Mouse (Mus musculus): ENCODE results near the gene Trim62. TPM values are rescaled to one million over a fixed set of nuclear protein-coding genes. Genes with fewer than 3 reads are reported as not detected.
A peak's percentile ranks its signal among the peaks of the same experiment; 100 is the strongest.

Trim62 gene
- total and polyA plus RNA-seq, 2 experiments, result 0.28 to 1.0 TPM

GRCm38 (mm10) chr4:128957155-128957911 lies 74.0 kb downstream of the Trim62 start:
- DNase-seq (ENCODE audit: extremely low read depth, low read depth, low spot score), result peak; percentile 67
- H3K27ac ChIP-seq (replicated peaks; ENCODE audit: insufficient read depth, low read depth, low read length), result no peak overlapping the region
- H3K36me3 ChIP-seq (ENCODE audit: control insufficient read depth, insufficient read depth, low read length), result no peaks in the 10 kb centered on the region
- H3K4me1 ChIP-seq (ENCODE audit: control insufficient read depth, insufficient read depth, low read length), result 0 out of 2 replicates have a peak, but pooled peaks cover 1% of the 10 kb centered on the region
- H3K4me3 ChIP-seq (ENCODE audit: insufficient read depth, low read depth, low read length), result no peak overlapping the region
- H3K27me3 ChIP-seq (ENCODE audit: control insufficient read depth, insufficient read depth, low read length), result no peaks in the 10 kb centered on the region
- H3K79me2 ChIP-seq (ENCODE audit: control insufficient read depth, insufficient read depth, low read length), result 0 out of 2 replicates have a peak, but pooled peaks cover 3% of the 10 kb centered on the region
- TF ChIP-seq POLR2A (IDR thresholded peaks at IDR 0.05; ENCODE audit: extremely low read depth, insufficient read depth, low read length), result no peak
- TF ChIP-seq CTCF (IDR thresholded peaks at IDR 0.05; ENCODE audit: low read depth, low read length), result peak; percentile 70; the same call in 1 of the 2 replicates
- H3K9ac ChIP-seq (ENCODE audit: low read depth, low read length), result no peak overlapping the region
- WGBS, result 53% methylated on average over 11 of the region's 11 CpGs

- H3K27me3 ChIP-seq (ENCODE audit: control insufficient read depth, insufficient read depth, low read length), result no peaks in the 10 kb centered on the region
- no peak for DNase-seq (ENCODE audit: extremely low read depth, low read depth, low spot score)
- no peak overlapping the region for H3K27ac ChIP-seq (replicated peaks; ENCODE audit: insufficient read depth, low read depth, low read length)
Observed at GRCm38 (mm10) chr4:128958156-128958555, 74.8 kb downstream of the Trim62 start.

GRCm38 (mm10) chr4:128958849-128959248 lies 75.5 kb downstream of the Trim62 start:
- H3K27me3 ChIP-seq (ENCODE audit: control insufficient read depth, insufficient read depth, low read length), result no peaks in the 10 kb centered on the region
- no peak overlapping the region for H3K9ac ChIP-seq (ENCODE audit: low read depth, low read length)
- H3K4me3 ChIP-seq (ENCODE audit: insufficient read depth, low read depth, low read length), result no peak overlapping the region
- WGBS, result 90% methylated on average over 8 of the region's 8 CpGs
- 0 out of 2 replicates have a peak, but pooled peaks cover 3% of the 10 kb centered on the region for H3K79me2 ChIP-seq (ENCODE audit: control insufficient read depth, insufficient read depth, low read length)
- no peaks in the 10 kb centered on the region for H3K36me3 ChIP-seq (ENCODE audit: control insufficient read depth, insufficient read depth, low read length)
- TF ChIP-seq CTCF (IDR thresholded peaks at IDR 0.05; ENCODE audit: low read depth, low read length) (no peak), POLR2A (IDR thresholded peaks at IDR 0.05; ENCODE audit: extremely low read depth, insufficient read depth, low read length) (no peak)
- no peak for DNase-seq (ENCODE audit: extremely low read depth, low read depth, low spot score)
- H3K4me1 ChIP-seq (ENCODE audit: control insufficient read depth, insufficient read depth, low read length), result peaks cover 4% of the 10 kb centered on the region; the same call in 1 of the 2 replicates
- no peak overlapping the region for H3K27ac ChIP-seq (replicated peaks; ENCODE audit: insufficient read depth, low read depth, low read length)

More at GRCm38 (mm10) chr4:128958156-128958555, 74.8 kb downstream of the Trim62 start:
- Histone ChIP-seq H3K36me3 (ENCODE audit: control insufficient read depth, insufficient read depth, low read length) (no peaks in the 10 kb centered on the region), H3K4me1 (ENCODE audit: control insufficient read depth, insufficient read depth, low read length) (peaks cover 4% of the 10 kb centered on the region; the same call in 1 of the 2 replicates), H3K4me3 (ENCODE audit: insufficient read depth, low read depth, low read length) (no peak overlapping the region), H3K79me2 (ENCODE audit: control insufficient read depth, insufficient read depth, low read length) (0 out of 2 replicates have a peak, but pooled peaks cover 3% of the 10 kb centered on the region), H3K9ac (ENCODE audit: low read depth, low read length) (no peak overlapping the region)
- WGBS, result 85% methylated on average over 11 of the region's 11 CpGs
- TF ChIP-seq CTCF (IDR thresholded peaks at IDR 0.05; ENCODE audit: low read depth, low read length), result no peak
- TF ChIP-seq POLR2A (IDR thresholded peaks at IDR 0.05; ENCODE audit: extremely low read depth, insufficient read depth, low read length), result no peak

GRCm38 (mm10) chr4:128959676-128960075 lies 76.3 kb downstream of the Trim62 start:
- Histone ChIP-seq H3K9ac (ENCODE audit: low read depth, low read length) (no peak overlapping the region), H3K4me3 (ENCODE audit: insufficient read depth, low read depth, low read length) (no peak overlapping the region), H3K27ac (replicated peaks; ENCODE audit: insufficient read depth, low read depth, low read length) (no peak overlapping the region), H3K27me3 (ENCODE audit: control insufficient read depth, insufficient read depth, low read length) (no peaks in the 10 kb centered on the region), H3K79me2 (ENCODE audit: control insufficient read depth, insufficient read depth, low read length) (0 out of 2 replicates have a peak, but pooled peaks cover 3% of the 10 kb centered on the region), H3K4me1 (ENCODE audit: control insufficient read depth, insufficient read depth, low read length) (peaks cover 4% of the 10 kb centered on the region; the same call in 1 of the 2 replicates), H3K36me3 (ENCODE audit: control insufficient read depth, insufficient read depth, low read length) (no peaks in the 10 kb centered on the region)
- 92% methylated on average over 17 of the region's 17 CpGs for WGBS
- TF ChIP-seq POLR2A (IDR thresholded peaks at IDR 0.05; ENCODE audit: extremely low read depth, insufficient read depth, low read length) (no peak), CTCF (IDR thresholded peaks at IDR 0.05; ENCODE audit: low read depth, low read length) (no peak)
- DNase-seq (ENCODE audit: extremely low read depth, low read depth, low spot score), result no peak

Other genes starting within 250 kb of the Trim62 start
- 7.7 and 12.6 TPM in 2 replicates for gene Phc2, start 228.9 kb upstream of the Trim62 start, total RNA-seq (2014; rRNA removed)
- gene Phc2, start 228.9 kb upstream of the Trim62 start, polyA plus RNA-seq (2012; rRNA removed), result 28.7 and 32.3 TPM in 2 replicates
- under 0.01 and 0.07 TPM in 2 replicates for gene A3galt2, start 128.2 kb upstream of the Trim62 start, total RNA-seq (2014; rRNA removed)
- 0.02 TPM in 1 of 2 replicates, not detected in the other for gene A3galt2, start 128.2 kb upstream of the Trim62 start, polyA plus RNA-seq (2012; rRNA removed)
- gene Zfp362, start 77.5 kb upstream of the Trim62 start, total RNA-seq (2014; rRNA removed), result 0.83 and 0.87 TPM in 2 replicates
- gene Zfp362, start 77.5 kb upstream of the Trim62 start, polyA plus RNA-seq (2012; rRNA removed), result 5.7 and 6.2 TPM in 2 replicates
- gene Azin2, start 78.9 kb downstream of the Trim62 start, total RNA-seq (2014; rRNA removed), result 5.4 and 5.7 TPM in 2 replicates
- gene Azin2, start 78.9 kb downstream of the Trim62 start, polyA plus RNA-seq (2012; rRNA removed), result 0.81 and 1.7 TPM in 2 replicates
- gene Ak2, start 108.4 kb downstream of the Trim62 start, total RNA-seq (2014; rRNA removed), result 194 and 232 TPM in 2 replicates
- gene Ak2, start 108.4 kb downstream of the Trim62 start, polyA plus RNA-seq (2012; rRNA removed), result 140 and 156 TPM in 2 replicates
- 35.0 and 46.2 TPM in 2 replicates for gene Rnf19b, start 174.7 kb downstream of the Trim62 start, total RNA-seq (2014; rRNA removed)
- gene Rnf19b, start 174.7 kb downstream of the Trim62 start, polyA plus RNA-seq (2012; rRNA removed), result 44.0 and 49.1 TPM in 2 replicates
- gene Tmem54, start 222.0 kb downstream of the Trim62 start, total RNA-seq (2014; rRNA removed), result 0.13 TPM in 1 of 2 replicates, not detected in the other
- 0.37 and 0.65 TPM in 2 replicates for gene Tmem54, start 222.0 kb downstream of the Trim62 start, polyA plus RNA-seq (2012; rRNA removed)
- 0.18 and 0.47 TPM in 2 replicates for gene Hpca, start 238.5 kb downstream of the Trim62 start, total RNA-seq (2014; rRNA removed)
- 0.23 and 0.27 TPM in 2 replicates for gene Hpca, start 238.5 kb downstream of the Trim62 start, polyA plus RNA-seq (2012; rRNA removed)

All from liver, adult 2 months (tissue).